Mouse (Mus musculus): ENCODE measurements at regions not wholly inside any gene's neighbourhood (a gene's known extent, or its start where the extent isn't known, plus 50 kb on each side); places are given as distances from the start of the nearest gene placed in this dataset.

DNA sequence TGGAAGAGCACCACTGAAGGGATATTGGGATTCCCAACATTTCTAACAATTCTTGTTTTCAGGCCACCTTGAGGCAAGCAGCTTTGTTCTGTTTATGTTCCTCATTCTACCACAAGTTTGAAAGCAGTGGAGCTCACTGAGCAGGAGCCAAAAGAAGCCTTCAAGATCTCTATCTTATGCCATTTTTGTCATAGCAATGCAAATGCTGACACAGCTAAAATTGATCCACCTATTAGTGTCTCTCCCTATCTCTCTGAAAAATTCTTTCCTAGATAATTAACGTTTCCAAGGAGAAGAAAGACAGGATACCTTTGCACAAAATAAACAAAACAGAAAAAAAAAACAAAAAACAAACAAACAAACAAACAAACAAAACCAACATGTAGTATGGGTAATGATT, 375.2 kb downstream of the Fam84a start:
- no peak for DNase-seq (ENCODE audit: low read depth, low spot score)

GRCm38 (mm10) chr12:13769696-13770095, 382.2 kb downstream of the Fam84a start:
- no peak for TF ChIP-seq E2F4 (IDR thresholded peaks at IDR 0.05; ENCODE audit: borderline replicate concordance, low read depth, low read length)
- no peak for TF ChIP-seq HCFC1 (IDR thresholded peaks at IDR 0.05; ENCODE audit: low read depth, low read length)
- TF ChIP-seq POLR2AphosphoS5 (IDR thresholded peaks at IDR 0.05; ENCODE audit: borderline replicate concordance, low read depth, low read length), result no peak
- TF ChIP-seq BHLHE40 (IDR thresholded peaks at IDR 0.05; ENCODE audit: borderline replicate concordance, low read depth, low read length), result no peak
- no peak for TF ChIP-seq UBTF (IDR thresholded peaks at IDR 0.05; ENCODE audit: borderline replicate concordance, insufficient read depth, low read depth, low read length)
- no peak for TF ChIP-seq CHD2 (IDR thresholded peaks at IDR 0.05; ENCODE audit: low read length)
- TF ChIP-seq MXI1 (IDR thresholded peaks at IDR 0.05; ENCODE audit: low read depth, low read length), result no peak
- no peak for TF ChIP-seq USF1 (IDR thresholded peaks at IDR 0.05; ENCODE audit: low read depth, low read length)
- no peak for TF ChIP-seq ELF1 (IDR thresholded peaks at IDR 0.05; ENCODE audit: low read depth, low read length)
- TF ChIP-seq RAD21 (IDR thresholded peaks at IDR 0.05; ENCODE audit: low read depth, low read length), result no peak
- no peak for TF ChIP-seq ZKSCAN1 (IDR thresholded peaks at IDR 0.05; ENCODE audit: low read depth, low read length)
- TF ChIP-seq SIN3A (IDR thresholded peaks at IDR 0.05; ENCODE audit: low read length), result no peak
- no peak for TF ChIP-seq GABPA (IDR thresholded peaks at IDR 0.05; ENCODE audit: low read depth, low read length)
- TF ChIP-seq TBP (IDR thresholded peaks at IDR 0.05; ENCODE audit: low read depth, low read length), result no peak
- TF ChIP-seq MAFK (IDR thresholded peaks at IDR 0.05; ENCODE audit: borderline replicate concordance, low read depth, low read length), result no peak
- TF ChIP-seq ZMIZ1 (IDR thresholded peaks at IDR 0.05; ENCODE audit: low read depth, low read length), result no peak
- TF ChIP-seq ZC3H11A (IDR thresholded peaks at IDR 0.05; ENCODE audit: low read depth, low read length), result no peak
- TF ChIP-seq ETS1 (IDR thresholded peaks at IDR 0.05; ENCODE audit: low read depth, low read length), result no peak
- TF ChIP-seq JUND (IDR thresholded peaks at IDR 0.05; ENCODE audit: low read depth, low read length), result no peak
- no peak for TF ChIP-seq EP300 (IDR thresholded peaks at IDR 0.05; ENCODE audit: low read depth in 1 of 2, low read length in 2 of 2)

More for the DNA sequence above, 375.2 kb downstream of the Fam84a start:
- Histone ChIP-seq H3K27me3 (ENCODE audit: control insufficient read depth in 1 of 2, insufficient read depth in 2 of 2, low read length in 2 of 2) (no peaks in the 10 kb centered on the region), H3K36me3 (ENCODE audit: control insufficient read depth in 1 of 2, insufficient read depth in 2 of 2, low read length in 2 of 2) (no peaks in the 10 kb centered on the region), H3K4me3 (ENCODE audit: control insufficient read depth in 1 of 2, insufficient read depth in 1 of 2, low read depth in 2 of 2, low read length in 2 of 2) (no peak overlapping the region), H3K79me2 (ENCODE audit: control insufficient read depth, insufficient read depth, low read length, poor library complexity) (no peaks in the 10 kb centered on the region), H3K4me1 (ENCODE audit: control insufficient read depth in 1 of 2, insufficient read depth in 2 of 2, low read length in 2 of 2) (no peaks in the 10 kb centered on the region), H3K9ac (ENCODE audit: control insufficient read depth, low read depth, low read length, poor library complexity, severe bottlenecking) (no peak overlapping the region), H3K27ac (ENCODE audit: control insufficient read depth, low read depth, low read length) (no peak overlapping the region), H3K9me3 (replicated peaks; ENCODE audit: insufficient read depth, low read length) (no peaks in the 10 kb centered on the region)
- no peak for TF ChIP-seq GABPA (IDR thresholded peaks at IDR 0.05; ENCODE audit: low read depth, low read length)
- TF ChIP-seq POLR2AphosphoS5 (IDR thresholded peaks at IDR 0.05; ENCODE audit: borderline replicate concordance, low read depth, low read length), result no peak
- TF ChIP-seq ZNF384 (IDR thresholded peaks at IDR 0.05; ENCODE audit: low read depth, low read length), result no peak
- TF ChIP-seq ZKSCAN1 (IDR thresholded peaks at IDR 0.05; ENCODE audit: low read depth, low read length), result no peak
- TF ChIP-seq MYC (IDR thresholded peaks at IDR 0.05; ENCODE audit: low read depth, low read length), result no peak
- TF ChIP-seq SIN3A (IDR thresholded peaks at IDR 0.05; ENCODE audit: low read length), result no peak
- TF ChIP-seq POLR2A (IDR thresholded peaks at IDR 0.05; ENCODE audit: control insufficient read depth in 1 of 2, insufficient read depth in 1 of 2, low read depth in 1 of 2, low read length in 2 of 2, poor library complexity in 1 of 2), result no peak
- TF ChIP-seq KAT2A (conservative IDR thresholded peaks at IDR 0.05; ENCODE audit: low read depth, low read length), result no peak

More at GRCm38 (mm10) chr12:13769696-13770095, 382.2 kb downstream of the Fam84a start:
- no peaks in the 10 kb centered on the region for H3K9me3 ChIP-seq (replicated peaks; ENCODE audit: insufficient read depth, low read length)
- no peak overlapping the region for H3K9ac ChIP-seq (ENCODE audit: control insufficient read depth, low read depth, low read length, poor library complexity, severe bottlenecking)
- H3K4me1 ChIP-seq (ENCODE audit: control insufficient read depth in 1 of 2, insufficient read depth in 2 of 2, low read length in 2 of 2), result no peaks in the 10 kb centered on the region
- no peak overlapping the region for H3K4me3 ChIP-seq (ENCODE audit: control insufficient read depth in 1 of 2, insufficient read depth in 1 of 2, low read depth in 2 of 2, low read length in 2 of 2)
- H3K79me2 ChIP-seq (ENCODE audit: control insufficient read depth, insufficient read depth, low read length, poor library complexity), result no peaks in the 10 kb centered on the region
- H3K27ac ChIP-seq (ENCODE audit: control insufficient read depth, low read depth, low read length), result no peak overlapping the region
- H3K36me3 ChIP-seq (ENCODE audit: control insufficient read depth in 1 of 2, insufficient read depth in 2 of 2, low read length in 2 of 2), result no peaks in the 10 kb centered on the region
- no peak for DNase-seq (ENCODE audit: low read depth, low spot score)
- no peaks in the 10 kb centered on the region for H3K27me3 ChIP-seq (ENCODE audit: control insufficient read depth in 1 of 2, insufficient read depth in 2 of 2, low read length in 2 of 2)

Measured in MEL (cell line).